Mouse (Mus musculus) ovary, postnatal 14 days (tissue): ENCODE data around the gene Ankrd37.
A peak's percentile ranks its signal among the peaks of the same experiment; 100 is the strongest.

ENCODE experiments used
- DNase-seq: peaks from one replicate; pipeline ENCODE4 v3.0.0; 2022; ENCODE audit warnings: low spot score

Ankrd37 gene

GRCm38 (mm10) chr8:46005596-46005995, at the start of gene Ankrd37:
Gene Ankrd37, minus strand, starts transcription at chr8:46005707.
- no peak for DNase-seq

GRCm38 (mm10) chr8:46040260-46040659, 34.8 kb upstream of the Ankrd37 start:
- DNase-seq: no peak

- DNase-seq: no peak
These were observed 34.2 kb upstream of the Ankrd37 start for GRCm38 (mm10) chr8:46039666-46040065.

- no peak for DNase-seq
These were observed 30.7 kb upstream of the Ankrd37 start for GRCm38 (mm10) chr8:46036217-46036616.

GRCm38 (mm10) chr8:46024392-46024791, 18.9 kb upstream of the Ankrd37 start:
- DNase-seq: no peak

- DNase-seq: no peak
These were observed 17.3 kb upstream of the Ankrd37 start for GRCm38 (mm10) chr8:46022758-46023157.

GRCm38 (mm10) chr8:46022203-46022602, 16.7 kb upstream of the Ankrd37 start:
- DNase-seq: no peak

GRCm38 (mm10) chr8:46010746-46011680, 5.5 kb upstream of the Ankrd37 start:
- DNase-seq: peak; percentile 11

GRCm38 (mm10) chr8:46010306-46010705, 4.8 kb upstream of the Ankrd37 start:
- DNase-seq: no peak

- DNase-seq: no peak
These were observed 1.7 kb upstream of the Ankrd37 start for GRCm38 (mm10) chr8:46007050-46007672.

- peak; percentile 98 for DNase-seq
These were observed 5.5 kb downstream of the Ankrd37 start for GRCm38 (mm10) chr8:45999784-46000705.

- no peak for DNase-seq
These were observed 6.2 kb downstream of the Ankrd37 start, which contains the start of gene Lrp2bp for GRCm38 (mm10) chr8:45999138-45999783. Gene Lrp2bp, plus strand, starts transcription at chr8:45999303.

GRCm38 (mm10) chr8:45998228-45998627, 7.3 kb downstream of the Ankrd37 start:
- DNase-seq: no peak

- no peak for DNase-seq
These were observed 9.9 kb downstream of the Ankrd37 start for GRCm38 (mm10) chr8:45995576-45995975.

GRCm38 (mm10) chr8:45994111-45994510, 11.4 kb downstream of the Ankrd37 start:
- DNase-seq: no peak

GRCm38 (mm10) chr8:45990631-45991310, 14.7 kb downstream of the Ankrd37 start:
- no peak for DNase-seq

- no peak for DNase-seq
These were observed 17.3 kb downstream of the Ankrd37 start for GRCm38 (mm10) chr8:45988189-45988588.

- no peak for DNase-seq
These were observed 18.8 kb downstream of the Ankrd37 start for GRCm38 (mm10) chr8:45986665-45987064.

- DNase-seq: no peak
These were observed 29.6 kb downstream of the Ankrd37 start for GRCm38 (mm10) chr8:45975837-45976468.

- DNase-seq: peak; percentile 95
These were observed 30.2 kb downstream of the Ankrd37 start, which contains the start of the genes 1700029J07Rik and Ufsp2 for GRCm38 (mm10) chr8:45975126-45975836. Gene 1700029J07Rik, minus strand, starts transcription at chr8:45975252. Gene Ufsp2, plus strand, starts transcription at chr8:45975528.
